Mouse (Mus musculus) megakaryocyte, adult 5-6 weeks (primary cell): ENCODE results near the gene Vwa8. TPM values are rescaled to one million over a fixed set of nuclear protein-coding genes. Genes with fewer than 3 reads are reported as not detected.
"Not testable (repeated sequence)": the region's sequence is repeated elsewhere in the genome, so short reads cannot be mapped to it uniquely, and the experiment has no call there.

ENCODE experiments used
- ATAC-seq: 2 replicates; pipeline ENCODE4 v1.8.0; 2016; ENCODE audit warnings: mild to moderate bottlenecking, inconsistent platforms; ENCODE audit not compliant: poor library complexity, severe bottlenecking
- total RNA-seq, 2 experiments: library from RNA; stranded (forward) in 1 of 2; stranded (reverse) in 1 of 2; fragments of 153-499, 151-499 nt in 1 of 2; fragments of 221-1000, 200-1000 nt in 1 of 2; gene quantifications; 2 replicates each; pipeline versions ENCODE4 v1.2.3 to v1.2.4; 2015 to 2017

The Vwa8 gene
- total RNA-seq, 2 experiments from 2014 or later = 7.5 to 9.0 TPM

DNA sequence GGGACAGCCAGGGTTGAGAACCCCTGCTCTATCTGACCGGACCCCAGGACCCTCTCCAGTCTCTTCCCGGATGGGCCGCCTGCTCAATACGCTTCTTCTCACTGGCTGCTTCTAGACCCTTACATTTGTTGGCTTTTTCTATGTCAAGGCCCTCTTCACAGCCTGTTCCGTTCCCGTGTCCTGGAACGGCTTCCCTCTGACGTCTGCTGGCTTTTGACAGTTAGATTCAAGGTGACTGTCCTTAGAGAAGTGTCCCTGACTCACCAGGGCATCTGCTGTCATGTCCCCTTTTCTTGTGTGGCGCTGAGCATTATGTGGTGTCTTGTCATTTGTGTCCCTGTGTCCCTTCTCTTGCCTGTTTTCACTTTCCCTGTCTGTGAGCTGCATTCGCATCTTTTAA is 121.8 kb downstream of the Vwa8 start:
- no peak for ATAC-seq

DNA sequence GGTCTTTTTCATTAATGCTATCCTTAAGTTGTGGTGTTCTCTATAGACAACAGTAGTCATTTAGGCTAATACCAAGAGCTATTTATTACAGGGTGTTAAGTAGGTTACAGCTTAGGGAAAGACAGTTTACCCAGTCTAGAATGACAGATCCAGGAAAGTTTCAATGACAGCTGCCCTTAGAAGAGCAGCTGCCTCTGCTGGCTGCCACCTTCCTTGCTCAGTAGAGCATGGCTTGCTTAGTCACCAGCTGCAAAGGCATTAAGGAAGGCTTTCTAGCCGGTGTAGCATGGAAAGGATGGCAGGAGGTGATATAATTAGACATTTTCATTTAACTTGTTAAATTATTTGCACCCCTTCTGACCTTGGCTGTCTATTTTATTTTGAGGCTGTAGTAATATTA is 123.6 kb downstream of the Vwa8 start:
- no peak for ATAC-seq

DNA sequence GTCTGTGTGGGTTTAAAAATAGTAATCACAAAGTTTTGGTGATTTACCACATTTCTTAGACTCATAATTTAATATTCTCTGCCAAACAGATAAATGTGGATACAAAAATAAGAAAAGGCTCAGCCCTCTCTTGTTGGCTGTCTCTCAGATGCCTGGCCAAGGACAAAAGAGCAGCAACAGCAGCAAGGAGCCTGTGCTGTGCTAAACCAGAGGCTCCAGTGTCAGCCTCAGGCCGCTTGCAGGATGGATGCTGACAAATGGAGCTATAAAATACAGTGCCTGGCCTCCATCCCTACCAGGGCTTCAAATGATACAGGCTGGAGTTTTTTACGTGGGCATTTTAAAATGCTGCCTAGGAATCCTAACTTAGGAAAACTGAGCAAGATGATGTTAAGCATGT is 134.3 kb downstream of the Vwa8 start:
- no peak for ATAC-seq

DNA sequence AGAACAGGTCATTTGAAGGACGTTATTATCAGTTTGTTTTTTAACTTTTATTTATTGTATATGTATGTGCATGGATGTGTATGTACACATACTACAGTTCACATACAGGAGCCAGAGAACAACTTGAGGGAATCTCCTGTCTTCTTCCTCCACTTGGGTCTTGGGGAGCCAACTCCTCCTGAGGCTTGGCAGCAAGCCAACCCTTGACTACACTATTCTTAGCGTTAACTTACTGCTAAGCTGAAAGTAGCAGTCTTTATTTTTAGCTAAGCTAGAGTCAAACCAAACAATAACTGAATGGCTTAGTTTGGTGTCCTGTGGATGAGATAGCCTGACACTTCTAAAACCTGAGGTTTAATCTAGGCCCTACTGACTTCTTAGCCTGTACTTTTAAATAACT is 135.4 kb downstream of the Vwa8 start:
- ATAC-seq = no peak

DNA sequence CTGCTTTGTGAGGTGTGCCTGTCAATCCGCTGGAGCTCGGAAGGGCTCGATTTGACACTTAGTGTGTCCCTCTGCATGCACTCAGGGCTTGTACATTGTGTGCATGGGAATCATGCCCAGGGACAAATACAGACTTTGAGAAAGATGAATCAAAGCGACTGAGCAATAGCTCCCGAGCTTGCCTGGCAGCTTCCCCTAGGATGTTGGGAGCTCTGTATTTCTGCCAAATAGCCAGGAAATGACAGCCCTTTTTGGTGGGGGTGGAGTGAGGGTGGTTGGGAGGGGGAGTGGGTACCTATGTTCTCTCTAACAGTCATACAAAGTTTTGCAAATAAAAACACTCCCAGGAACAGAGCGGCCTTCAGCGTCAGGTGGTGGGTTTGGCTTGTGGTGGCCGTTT is 138.7 kb downstream of the Vwa8 start:
- ATAC-seq = no peak

DNA sequence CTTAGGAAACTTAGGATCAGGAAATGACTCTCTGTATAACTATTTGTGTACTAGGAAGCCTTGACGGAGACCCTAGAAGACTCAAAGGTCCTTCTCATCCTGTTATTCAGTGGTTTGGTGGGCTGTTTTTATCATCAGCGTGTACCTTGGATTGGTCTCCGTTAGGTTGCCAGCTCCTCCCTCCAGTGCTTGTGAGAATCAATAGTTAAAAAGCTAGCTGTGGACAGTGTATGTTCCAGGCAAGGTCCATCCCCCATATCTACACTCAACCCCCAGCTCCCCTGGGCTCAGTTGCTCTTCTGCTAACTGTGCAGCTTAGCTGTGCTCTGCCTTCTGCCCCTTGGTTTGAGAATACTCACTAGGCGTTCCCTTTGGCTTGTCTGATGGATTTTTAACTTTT is 143.6 kb downstream of the Vwa8 start:
- no peak for ATAC-seq

DNA sequence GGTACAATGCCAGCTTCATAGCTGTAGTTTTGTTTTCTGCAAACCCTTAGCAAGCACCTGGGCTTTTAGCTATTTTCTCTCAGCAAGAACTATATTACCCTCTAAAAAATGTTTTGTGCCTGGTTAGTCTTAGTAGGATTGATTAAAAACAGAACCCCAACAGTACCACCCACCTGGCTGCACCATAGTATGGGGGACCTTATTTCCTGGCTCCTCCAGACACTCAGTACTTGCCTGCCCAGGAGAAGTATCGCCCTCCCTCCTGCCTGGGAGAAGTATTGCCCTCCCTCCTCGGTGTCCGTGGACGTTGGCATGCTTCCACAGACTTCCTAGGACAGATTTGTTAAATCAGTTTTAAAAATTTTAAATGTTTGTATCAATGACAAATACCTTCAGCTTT is 144.7 kb downstream of the Vwa8 start:
- ATAC-seq = no peak

DNA sequence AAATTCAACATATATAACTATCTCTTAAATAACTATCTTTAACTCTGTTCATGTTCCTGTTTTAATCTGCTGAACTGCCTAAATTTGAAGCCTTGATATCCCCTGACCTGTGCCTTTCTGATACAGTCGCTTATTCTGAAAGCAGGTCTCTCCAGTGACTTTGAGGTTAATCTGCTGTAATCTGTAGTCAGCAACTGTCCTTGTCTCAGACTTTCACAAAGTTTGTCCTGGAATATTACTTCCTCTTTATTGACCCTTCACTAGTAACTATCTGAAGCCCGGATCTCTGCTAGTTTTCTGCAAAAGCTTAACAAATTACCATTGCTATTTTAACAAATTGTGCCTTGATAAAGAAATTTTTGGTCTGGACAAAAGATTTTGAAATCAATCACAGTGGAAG is 147.5 kb downstream of the Vwa8 start:
- no peak for ATAC-seq

DNA sequence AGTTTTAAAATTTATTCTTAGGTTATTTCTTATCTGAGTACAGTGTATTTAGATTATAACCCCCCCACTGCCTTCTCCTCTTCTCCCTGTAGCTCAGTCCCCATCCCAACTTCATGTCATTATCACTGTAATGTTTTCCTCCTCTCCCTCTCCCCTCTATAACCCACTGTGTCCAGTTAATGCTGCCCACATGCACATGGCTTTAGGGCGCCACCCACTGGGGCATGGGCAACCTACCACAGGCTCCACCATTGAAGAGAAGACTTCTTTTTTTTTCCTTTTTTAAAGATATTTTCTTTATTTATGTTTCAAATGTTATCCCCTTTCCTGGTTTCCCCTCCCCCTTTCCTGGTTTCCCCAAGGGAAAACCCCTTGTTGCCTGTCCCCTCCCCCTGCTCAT is 154.7 kb downstream of the Vwa8 start:
- ATAC-seq = no peak

DNA sequence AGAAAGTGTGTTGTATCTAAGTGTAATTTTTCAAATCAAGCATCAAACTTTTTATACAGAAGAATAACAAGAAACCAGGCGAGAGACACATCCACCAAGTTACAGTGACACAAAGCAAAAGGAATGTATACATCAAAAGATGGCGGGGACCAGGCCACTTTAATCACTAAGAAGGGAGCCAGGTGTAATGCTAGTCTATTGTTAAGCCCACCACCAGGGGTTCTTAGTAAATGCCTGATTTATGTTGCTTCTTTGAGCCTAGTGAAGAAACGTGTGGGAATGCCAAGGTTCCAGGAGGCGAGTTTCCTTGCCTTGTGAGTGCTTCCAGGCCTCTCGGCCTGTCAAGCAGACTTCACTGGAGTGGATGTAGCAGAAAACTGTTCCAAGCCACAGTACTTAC is 168.9 kb downstream of the Vwa8 start:
- not testable (repeated sequence) for ATAC-seq

DNA sequence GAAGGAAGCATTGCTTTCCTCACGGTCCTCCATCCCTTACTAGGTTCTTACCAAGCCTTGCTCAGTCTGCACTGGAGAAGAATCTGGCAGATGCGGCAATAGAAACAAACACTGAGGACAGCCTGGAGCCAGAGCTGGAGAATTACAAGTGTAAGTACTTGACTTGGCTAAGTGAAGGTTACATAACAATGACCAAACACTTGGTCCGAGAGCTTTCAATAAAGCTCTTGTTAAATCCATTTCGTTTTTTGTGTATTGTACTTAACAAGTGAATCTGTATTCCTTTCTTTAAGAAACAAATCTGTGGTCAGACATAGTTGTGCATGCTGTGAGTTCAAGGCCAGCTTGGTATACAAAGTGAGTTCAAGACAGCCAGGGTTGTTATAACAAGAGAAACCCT is 169.7 kb downstream of the Vwa8 start:
- no peak for ATAC-seq

DNA sequence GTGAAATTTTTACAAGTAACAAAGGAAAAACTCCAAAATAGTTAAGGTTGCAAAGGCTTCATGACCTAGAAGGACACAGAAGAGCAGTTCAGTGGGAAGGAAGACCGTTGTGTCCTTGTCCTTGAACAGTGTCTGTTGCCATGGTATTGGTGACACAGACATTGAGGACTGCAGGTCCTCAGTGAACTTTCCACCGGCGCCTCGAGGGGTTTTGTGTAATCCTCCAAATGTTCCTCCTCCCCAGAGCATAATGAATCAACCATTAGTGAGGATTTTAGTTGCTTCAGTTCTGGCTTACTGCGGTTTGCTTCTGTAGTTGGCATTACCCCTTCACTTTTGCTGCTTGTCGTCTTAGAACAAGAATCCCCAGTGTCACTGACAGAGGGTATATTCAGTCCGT is 172.9 kb downstream of the Vwa8 start:
- no peak for ATAC-seq

DNA sequence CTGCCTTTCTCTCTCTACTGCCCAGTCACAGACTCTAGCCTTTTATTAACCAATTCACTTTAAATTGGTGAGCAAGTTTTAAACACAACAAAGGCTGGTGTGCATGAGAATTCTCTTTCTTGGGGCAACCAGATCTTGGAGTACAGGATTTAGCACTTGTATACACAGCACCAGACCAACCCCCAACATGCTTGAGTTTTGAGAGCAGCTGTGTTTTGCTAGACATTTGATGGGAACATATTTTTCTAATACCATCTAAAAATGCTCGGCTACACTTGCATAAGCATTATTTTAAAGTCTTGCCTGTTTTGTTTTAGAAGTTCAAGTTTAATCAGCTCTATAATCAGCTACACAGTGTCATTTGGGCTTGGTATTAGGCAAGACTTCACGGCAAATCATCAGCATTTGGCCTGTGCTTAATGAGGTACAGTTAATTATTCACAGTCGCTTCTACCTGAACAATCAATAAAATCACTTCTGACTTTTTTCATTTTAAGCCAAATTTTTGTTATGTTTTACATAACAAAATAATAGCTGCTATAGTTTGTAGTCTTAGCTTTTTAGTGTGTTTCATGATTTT is 180.2 kb downstream of the Vwa8 start:
- ATAC-seq = no peak

DNA sequence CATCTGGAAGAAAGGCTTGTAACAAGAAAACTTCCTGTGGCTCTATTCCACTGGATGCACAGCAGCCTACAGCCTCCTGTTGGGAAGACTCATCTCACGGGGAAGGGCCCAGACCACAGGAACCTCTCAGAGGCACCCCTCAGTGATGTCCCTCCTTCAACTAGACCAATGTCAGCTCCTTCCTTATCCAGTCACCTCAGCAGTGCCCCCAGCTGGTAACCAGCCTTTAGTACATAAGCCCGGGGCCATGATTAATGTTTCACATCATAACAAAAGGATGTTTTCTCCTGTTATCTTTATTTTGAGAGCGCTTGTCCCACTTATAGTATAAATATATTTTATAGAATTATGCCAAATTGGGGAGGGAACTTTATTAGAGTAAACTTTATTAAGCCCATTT is 181.9 kb downstream of the Vwa8 start:
- no peak for ATAC-seq

DNA sequence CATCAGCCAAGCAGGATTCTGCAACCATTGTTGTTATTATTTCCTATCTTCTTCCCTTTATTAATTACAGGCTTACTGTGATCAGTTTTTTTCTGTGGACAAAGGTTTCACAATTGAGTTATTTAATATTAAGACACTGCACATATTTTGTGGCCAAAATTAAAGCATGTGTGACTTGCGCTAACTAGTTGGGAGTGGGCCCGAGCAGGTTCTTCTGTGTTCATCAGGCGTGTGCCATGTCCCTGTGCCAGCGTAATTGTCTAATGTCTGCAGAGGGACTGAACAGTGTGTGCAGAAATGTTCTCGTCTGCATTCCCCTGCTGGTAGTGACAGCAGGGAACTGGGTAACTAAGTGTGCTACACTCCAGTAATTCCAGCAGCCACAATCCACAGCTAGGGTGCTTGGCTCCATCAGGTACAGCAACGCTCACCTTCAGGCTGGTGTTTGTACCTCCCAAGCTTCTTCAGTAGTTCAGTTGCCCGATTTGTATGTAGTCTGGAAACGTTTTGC is 182.4 kb downstream of the Vwa8 start:
- no peak for ATAC-seq

DNA sequence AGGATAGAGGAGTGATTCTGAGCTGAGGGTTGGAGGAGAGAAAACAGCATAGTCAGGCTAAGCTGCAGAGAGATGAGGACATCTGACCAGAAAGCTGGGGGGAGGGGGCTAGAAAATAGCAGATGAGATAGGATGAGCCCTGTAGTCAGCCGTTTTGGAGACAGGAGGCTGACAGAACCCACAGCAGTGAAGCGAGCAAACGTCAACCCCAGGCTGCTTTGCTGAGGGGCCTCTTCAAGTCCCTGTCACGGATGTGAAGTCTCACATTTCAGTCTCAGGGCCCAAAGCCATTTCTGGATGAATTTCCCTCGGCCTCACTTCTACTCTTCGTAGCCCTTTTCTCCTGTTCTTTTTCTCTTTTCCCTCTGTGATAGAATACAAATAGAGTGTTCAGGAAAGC is 184.5 kb downstream of the Vwa8 start:
- ATAC-seq = no peak

DNA sequence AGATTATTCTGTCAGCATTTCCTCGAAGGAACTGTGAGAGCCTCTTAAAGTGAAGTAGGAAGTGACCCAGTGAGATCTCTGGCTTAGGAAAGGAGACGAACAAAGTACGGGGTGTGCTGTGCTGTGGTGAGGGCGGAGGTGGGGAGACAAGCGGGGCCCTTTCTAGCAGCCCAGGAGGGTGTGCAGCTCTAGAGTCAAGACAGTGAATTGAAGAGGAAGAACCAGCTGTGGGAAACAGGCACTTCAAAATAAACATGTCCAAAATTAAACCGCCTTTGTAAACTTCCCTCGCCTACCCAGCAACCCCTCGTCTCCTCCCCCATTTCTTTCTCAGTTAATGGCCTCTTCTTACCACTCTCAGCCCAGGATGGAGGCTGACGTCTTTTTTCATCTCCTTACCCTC is 185.7 kb downstream of the Vwa8 start:
- ATAC-seq = no peak

DNA sequence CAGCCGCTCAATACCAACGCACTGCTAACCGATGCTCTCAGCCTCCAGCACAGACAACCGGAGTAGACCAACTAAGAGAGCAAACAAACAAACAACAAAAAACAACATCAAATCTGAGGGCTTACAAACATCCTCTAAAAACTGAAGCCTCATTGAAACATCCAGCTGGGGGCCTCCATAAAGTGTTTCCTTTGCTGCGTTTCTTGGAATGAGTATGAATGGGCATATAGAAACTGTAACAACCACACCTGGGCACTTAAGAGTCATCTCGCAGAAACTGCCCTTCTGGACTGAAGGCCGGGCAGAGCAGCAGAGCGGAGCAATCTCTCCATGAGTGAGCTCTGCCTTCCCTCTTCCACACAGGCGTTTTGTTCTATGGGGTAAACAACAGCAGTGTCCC is 186.7 kb downstream of the Vwa8 start:
- ATAC-seq = no peak

DNA sequence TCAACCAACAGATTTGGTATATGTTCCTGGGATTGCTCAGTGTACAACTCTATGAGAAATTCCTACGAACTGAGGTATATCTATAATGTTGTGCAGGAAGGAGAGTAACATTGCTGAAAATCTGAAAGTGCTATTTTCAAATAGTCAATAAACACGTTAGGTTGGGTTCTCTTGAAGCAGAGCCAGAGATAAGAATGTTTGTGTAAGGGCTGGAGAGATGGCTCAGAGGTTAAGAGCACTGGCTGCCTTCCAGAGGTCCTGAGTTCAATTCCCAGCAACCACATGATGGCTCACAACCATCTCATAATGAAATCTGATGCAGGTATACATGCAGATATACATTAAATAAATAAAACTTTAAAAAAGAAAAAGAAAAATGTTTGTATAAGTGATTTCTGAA is 198.3 kb downstream of the Vwa8 start:
- ATAC-seq = no peak

DNA sequence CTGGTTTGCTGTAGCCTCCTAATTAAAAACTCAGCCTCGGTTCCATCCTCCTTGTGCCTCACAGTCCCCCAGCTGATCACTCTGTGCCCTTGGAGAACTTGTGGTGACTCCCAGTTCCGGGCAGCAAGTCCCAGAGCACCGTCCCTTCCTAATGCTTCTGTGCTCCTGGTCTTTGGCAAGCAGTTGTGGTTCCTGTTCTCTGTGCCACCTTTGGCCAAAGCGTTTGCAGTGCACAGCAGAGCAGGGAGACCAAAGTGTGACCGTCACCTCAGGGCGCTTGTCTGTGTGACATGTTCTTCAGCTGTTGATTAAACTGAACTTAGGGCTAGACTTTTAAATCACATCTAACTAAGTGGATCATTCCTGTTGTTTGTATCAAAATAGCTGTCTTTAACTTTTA is 199.1 kb downstream of the Vwa8 start:
- ATAC-seq = no peak

DNA sequence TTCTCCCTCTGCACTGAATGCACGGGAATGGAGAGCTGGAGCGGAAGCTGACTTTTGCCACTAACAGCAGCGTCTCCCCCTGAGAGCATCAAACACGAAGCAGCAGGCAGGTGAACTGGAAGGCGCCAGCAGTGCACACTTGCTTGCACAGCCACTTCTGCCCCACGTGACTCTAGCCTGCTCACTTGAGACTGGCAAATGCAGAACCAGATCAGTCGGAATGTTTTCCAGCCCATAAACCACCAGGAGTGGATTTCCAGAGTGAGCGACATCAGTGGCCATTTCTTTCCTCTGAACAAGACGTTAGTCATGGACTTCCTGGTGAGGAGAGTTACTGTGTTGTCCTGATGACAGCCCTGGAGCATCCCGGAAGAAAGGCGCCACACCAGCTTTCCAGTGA is 200.7 kb downstream of the Vwa8 start:
- no peak for ATAC-seq

DNA sequence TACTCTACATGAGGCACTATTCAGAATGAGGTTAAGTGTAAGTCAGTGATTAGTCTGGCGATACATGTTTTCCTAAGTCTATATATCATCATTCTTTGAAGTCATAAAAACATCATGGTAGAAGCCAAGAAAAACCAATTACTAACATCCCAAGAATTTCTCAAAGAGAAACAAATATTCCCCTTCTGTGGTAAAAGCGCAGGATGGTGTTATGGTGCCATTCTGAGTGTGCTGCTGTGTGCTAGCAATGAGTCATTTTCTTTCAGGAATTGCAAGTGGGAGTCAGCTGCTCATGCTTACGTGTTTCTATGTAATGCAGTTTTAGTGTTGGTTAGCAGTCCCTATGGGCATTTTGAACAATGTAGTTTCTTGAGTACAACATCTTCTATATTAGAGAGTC is 216.8 kb downstream of the Vwa8 start:
- ATAC-seq = no peak

DNA sequence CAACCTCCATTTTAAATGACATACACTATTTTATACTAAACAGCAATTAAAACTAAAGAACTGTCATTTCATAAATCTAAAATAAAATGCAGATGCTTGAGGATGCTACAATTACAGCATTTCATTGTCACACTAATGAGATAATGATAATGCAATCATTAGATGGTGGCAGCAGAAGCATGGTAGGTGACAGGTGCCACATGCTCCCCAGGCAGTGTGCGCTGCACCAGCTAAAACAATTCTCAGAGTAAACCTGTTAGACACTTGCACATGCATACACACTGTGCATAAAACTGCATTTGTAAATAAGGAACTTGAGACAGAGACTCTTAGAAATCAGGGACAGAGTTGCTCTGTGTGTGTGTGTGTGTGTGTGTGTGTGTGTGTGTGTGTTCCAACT is 220.7 kb downstream of the Vwa8 start:
- no peak for ATAC-seq

DNA sequence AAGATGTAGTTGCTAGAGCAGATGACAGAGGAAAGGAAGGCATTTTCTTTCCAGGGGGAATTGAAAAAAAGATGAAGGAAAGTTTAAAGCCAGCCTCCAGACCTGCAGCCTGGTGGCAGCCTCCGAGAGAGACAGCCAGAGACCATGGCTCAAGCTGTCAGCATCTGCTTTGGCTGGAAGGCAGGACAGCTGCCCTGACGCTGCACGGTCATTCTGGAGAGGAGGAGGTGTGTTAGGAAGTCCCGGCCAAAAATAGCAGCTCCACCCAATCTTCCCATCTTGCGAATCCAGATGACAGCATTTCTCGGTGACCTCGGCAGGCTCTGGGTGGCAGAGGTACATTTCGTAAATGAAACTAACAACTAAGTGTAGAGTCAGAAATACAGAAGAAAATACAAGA is 225.9 kb downstream of the Vwa8 start:
- ATAC-seq = no peak
